Mouse (Mus musculus) megakaryocyte-erythroid progenitor cell, adult 5-6 weeks (primary cell): Measurements from ENCODE around the gene Ssbp2. TPM values are rescaled to one million over a fixed set of nuclear protein-coding genes. Genes with fewer than 3 reads are reported as not detected.

Experiments used
- ATAC-seq: replicated peaks from 2 replicates; pipeline ENCODE4 v1.8.0; 2016; ENCODE audit warnings: mild to moderate bottlenecking, inconsistent platforms; ENCODE audit not compliant: severe bottlenecking, poor library complexity, low FRiP score, low TSS enrichment
- total RNA-seq, 2 experiments: library from RNA; stranded (forward) in 1 of 2; stranded (reverse) in 1 of 2; fragments of 200-1000, 215-1000 nt in 1 of 2; fragments of >200 nt in 1 of 2; fragmentation: Nextera tagmentation in 1 of 2; gene quantifications; 2 replicates each; pipeline ENCODE4 v1.2.3; 2014 to 2017

The Ssbp2 gene
- total RNA-seq, 2 experiments from 2014 or later = 42.8 to 94.0 TPM

DNA sequence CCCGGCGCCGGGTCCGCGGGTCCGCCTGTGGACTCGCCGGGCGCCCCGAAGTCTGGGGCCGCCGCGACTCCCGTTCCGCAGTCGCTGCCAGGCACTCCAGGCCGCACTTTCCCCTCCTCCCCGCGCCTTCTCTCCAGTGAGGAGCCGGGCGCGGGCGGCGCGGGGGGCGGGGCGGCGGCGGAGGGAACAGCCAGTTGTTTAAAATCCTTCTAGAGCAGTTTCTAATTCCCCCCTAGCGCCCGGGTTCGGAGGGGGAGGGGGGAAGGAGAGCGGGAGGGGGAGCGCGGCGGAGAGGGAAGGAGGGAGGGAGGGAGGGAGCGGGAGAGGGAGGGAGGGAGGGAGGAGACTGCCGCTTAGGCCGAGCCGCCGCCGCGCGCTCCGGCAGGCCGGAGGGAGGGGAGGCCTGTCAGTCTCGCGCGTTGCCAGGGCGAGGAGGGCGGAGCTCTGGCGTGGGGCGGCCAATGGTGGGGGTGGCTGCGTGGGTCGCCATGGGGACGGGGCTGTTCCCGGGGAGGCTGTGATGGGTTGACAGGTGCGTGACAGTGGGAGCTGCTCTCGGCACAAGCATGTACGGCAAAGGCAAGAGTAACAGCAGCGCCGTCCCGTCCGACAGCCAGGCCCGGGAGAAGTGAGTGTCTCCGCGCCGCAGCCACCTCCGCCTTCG, 670 bp downstream of the Ssbp2 start:
- peak; percentile 86 for ATAC-seq

DNA sequence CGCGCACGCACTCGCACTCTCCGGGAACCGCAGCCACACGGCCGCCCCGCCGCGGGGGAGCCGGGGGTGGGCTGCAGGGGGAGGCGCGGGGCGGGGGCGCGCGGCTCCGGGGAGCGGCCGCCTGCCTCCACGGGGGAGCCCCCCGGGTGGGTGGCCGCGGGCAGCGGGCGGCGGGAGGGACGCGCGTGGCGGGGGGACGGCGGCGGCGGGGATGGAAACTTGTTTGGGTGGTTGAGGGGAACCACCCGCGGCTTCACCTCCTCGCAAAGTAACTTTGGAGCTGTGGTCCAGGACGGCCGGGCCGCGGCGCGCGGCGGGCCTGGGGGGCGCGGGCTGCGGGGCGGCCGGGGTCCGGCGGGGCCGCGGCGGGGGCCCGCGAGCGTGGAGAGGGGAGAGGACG, 1.2 kb downstream of the Ssbp2 start:
- no peak for ATAC-seq

DNA sequence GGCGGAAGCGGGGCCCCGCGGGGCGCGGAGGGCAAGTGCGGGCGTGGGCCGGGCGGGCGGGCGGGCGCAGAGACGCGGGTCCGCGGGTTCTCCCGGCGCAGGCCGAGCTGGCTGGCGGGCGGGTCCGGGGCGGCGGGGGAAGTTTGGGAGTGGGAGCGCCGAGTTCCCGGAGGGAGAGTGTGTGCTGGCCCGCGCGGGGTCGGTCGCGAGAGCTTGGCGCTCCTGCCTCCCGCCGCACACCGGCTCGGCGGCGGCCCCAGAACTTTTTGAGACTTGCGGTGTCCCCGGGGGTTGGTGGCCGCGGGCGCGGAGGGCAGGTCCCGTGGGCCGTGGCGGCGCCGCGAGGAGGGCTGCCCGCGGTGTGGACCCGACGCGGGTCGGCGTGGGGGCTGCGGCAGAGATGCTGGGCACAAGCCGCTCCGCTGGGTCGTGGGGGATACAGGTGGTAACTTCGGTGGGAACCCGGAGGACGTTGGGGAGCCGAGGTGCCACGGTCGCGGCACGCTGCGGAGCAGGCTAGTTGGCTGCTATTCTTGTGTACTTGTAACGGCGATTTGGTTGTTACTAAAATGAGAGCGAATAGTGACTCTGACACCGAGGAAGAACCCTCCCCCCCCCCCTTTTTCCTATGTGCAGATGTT, 1.7 kb downstream of the Ssbp2 start:
- no peak for ATAC-seq

DNA sequence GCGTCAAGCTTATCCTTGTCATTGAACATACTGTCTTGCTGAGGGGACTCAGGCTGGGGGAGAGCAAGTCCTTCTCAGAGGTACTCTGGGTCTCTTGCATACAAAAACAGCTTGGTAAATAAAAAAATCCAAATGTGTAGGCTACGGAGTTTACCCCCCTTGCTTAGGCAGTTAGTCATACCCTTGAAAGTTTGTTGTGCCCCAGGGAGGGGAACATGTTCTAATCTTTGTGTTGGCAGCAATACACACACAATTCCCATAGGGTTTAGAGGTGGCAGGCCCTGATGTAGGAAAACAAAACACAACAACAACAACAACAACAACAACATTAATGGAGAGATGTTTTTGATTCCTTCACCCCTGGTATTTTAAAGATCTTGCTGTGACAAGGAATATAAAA, 2.3 kb downstream of the Ssbp2 start:
- ATAC-seq = no peak

DNA sequence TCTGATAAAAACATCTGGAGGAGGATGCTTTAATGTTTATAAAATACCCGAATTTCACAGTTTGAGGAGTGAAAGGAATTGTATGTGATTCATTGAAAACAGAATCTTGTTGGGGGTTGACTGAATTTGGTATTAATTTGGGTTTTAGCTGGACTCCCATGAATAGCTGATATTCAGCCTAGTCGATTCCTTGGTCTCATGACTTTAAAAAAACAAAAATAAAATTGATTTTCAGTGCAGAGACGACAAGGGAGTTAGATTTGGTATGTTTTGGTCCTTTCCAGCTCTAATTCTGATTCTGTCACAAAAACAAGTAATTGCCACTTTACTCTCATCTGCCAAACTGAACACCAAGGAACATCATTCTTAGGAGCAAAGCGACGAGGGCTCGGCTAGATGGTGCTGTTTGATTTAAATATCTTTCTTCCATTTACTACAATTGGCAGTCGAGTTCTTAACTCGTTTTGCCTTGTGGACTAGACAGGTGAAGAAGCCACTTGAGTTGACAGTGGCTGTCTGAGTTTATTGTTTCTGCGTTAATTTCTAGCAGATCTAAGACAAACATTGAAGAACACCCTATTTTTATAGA, 2.9 kb downstream of the Ssbp2 start:
- no peak for ATAC-seq

DNA sequence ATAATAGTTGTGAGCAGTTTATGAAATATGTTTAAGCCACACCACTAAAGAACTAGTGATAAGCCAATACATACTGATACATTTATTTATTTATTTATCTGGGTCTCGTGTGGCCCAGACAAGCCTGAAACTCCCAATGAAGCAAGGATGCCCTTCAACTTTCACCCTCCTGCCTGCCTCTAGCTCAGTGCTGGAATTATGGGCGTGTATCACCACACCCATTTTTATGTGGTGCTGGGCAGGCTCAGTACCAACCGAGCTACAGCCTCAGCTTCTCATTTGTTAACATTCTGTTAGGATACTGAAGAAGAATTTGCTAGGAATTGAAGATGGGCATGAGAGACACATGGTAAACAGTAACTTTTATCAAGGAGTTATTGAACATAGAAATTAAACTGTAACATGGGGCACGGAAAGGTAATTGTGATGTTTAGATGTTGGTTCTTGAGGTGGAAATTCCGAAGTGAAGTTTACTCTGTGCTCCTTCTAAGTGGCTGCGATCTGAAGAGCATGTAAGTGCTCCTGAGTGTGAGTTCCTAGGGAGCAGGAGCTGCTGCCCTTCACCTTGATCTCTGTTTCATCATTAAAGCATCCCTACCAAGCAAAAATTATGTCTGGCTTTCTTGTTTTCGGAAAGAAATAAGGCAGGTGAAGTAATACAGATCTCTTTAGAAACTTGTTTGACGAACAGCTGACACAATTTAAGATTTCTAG, 5.1 kb downstream of the Ssbp2 start:
- peak; percentile 29; the same call in 1 of the 2 replicates for ATAC-seq

DNA sequence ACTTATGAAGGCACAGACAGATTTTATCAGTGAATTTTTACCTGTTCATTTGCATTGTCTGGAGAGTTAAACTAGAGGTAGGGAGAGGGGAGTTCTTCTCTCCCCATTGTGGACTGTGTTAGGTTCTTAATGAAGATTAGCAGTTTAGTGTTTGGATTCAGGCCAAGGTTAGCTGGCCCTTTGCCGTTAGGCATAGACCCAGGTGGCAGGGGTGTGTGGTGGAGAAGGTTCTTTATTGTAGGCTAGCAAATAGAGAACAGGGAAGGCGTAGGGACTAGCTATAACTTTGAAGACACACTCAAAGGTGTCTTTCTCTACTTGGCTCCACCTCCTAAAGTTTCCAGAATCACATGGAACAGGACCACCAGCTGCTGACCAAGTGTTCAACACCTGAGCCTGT, 11.5 kb downstream of the Ssbp2 start:
- peak; percentile 34 for ATAC-seq

GRCm38 (mm10) chr13:91471980-91472379, 11.9 kb downstream of the Ssbp2 start:
- ATAC-seq = no peak

- peak; percentile 45 for ATAC-seq
These were observed 13.4 kb downstream of the Ssbp2 start for GRCm38 (mm10) chr13:91473527-91473926.

DNA sequence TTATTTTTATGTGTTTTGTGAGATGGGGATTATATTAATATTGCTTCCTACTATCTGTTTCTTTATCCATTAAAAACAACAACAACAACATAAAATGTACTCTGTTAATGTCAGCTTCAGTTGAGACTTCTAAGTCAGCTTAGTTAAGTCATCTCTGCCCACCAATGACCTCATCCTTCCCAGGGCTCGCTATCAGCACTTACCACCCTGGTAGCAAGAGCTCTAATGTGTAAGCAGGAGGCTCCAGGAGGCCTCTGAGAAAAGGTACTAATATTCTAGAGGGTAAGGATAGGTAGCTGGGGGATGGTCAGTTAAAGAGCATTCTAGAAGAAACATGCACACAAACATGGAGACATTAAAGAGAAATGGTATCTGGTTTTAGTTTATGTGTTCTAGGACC, 13.9 kb downstream of the Ssbp2 start:
- peak; percentile 87 for ATAC-seq

GRCm38 (mm10) chr13:91475888-91476287, 15.8 kb downstream of the Ssbp2 start:
- no peak for ATAC-seq

GRCm38 (mm10) chr13:91476596-91477100, 16.6 kb downstream of the Ssbp2 start:
- ATAC-seq = peak; percentile 54

- ATAC-seq = no peak
These were observed 17.9 kb downstream of the Ssbp2 start for GRCm38 (mm10) chr13:91478011-91478410.

DNA sequence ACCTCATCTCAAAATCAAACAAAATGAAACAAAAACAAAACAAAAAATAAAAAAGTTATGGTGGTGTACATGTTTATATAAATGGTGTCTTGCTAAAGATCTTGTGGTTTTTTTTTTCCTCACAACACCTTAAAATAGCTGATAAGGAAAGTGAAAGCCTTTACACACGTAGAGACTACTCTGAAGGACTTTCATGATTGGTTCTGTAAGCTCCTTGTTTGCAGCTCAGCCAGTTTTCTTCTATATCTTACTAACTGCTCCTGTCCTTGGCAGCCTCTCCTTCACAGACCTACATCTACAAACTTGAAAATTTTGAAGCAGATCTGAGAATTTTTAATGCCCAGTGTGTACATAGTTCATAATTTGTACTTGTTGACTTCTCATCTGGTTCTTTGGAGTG, 24.2 kb downstream of the Ssbp2 start:
- ATAC-seq = peak; percentile 77

- ATAC-seq = no peak
These were observed 32.0 kb downstream of the Ssbp2 start for GRCm38 (mm10) chr13:91492133-91492532.

GRCm38 (mm10) chr13:91497055-91497454, 37.0 kb downstream of the Ssbp2 start:
- no peak for ATAC-seq

GRCm38 (mm10) chr13:91501735-91502134, 41.7 kb downstream of the Ssbp2 start:
- ATAC-seq = no peak

DNA sequence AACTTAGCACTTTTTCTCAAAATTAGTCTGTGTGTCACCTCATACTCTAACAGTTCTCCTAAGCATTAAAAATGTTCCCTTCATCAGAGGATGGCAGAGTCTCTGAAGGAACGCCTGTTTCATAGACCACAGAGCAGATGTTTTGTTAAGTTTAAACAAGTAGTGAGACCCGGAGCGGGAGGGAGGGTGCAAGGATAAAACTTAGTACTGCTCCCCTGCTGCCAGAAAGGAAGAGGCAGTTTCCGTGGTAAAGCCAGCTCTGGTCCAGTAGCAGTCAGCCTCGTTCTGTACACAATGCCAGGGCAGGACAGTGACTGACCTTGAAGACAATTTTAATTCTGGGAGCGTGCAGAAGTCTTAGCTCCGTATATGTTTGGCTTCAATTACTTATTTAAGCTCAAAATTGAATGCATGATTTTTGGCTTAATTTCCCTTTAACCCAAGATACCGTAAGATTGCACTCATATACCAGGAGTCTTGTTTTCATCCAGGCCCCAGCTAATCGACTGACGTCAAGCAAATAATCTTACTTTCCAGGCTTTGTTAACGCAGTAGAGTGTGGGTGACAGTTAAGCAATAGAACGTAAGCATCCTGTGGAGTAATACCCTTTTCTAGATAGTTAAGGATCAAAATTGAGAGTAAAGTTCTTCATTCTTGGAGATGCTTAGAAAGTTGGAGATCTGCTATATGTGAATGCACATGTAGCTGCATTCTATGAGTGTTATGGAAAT, 42.7 kb downstream of the Ssbp2 start:
- ATAC-seq = peak; percentile 87

- ATAC-seq = peak; percentile 44; the same call in 1 of the 2 replicates
These were observed 48.9 kb downstream of the Ssbp2 start for GRCm38 (mm10) chr13:91508991-91509390.
